Mouse (Mus musculus) ES-Bruce4 (cell line): ENCODE measurements at regions not wholly inside any gene's neighbourhood (a gene's known extent, or its start where the extent isn't known, plus 50 kb on each side); places are given as distances from the start of the nearest gene placed in this dataset.

ENCODE experiments used
- CTCF ChIP-seq: IDR thresholded peaks from one replicate; pipeline ENCODE4 v1.8.1; 2011; ENCODE audit warnings: low read depth, low read length
- POLR2A ChIP-seq: IDR thresholded peaks from one replicate; pipeline ENCODE4 v1.8.1; 2011; ENCODE audit warnings: low read length; ENCODE audit not compliant: insufficient read depth

DNA sequence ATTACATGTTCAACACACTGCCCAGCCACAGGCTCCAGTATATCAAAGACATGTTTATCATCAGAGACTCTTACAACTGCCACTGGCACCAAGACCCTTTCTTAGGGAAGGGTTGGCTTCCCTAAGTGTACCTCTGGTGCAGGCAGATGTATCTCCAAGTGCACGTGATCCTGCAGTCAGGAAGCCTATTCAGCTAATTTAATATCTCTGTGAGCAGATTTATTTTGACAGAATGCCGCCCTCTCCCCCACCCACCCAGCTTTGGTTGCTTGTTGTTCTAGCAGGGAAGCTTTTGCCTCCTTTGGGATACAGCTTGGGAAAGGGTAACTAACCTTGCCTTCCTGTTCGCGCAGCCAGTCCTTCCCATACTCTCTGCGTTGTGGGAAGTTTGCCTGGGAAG lies 83.5 kb upstream of the Spon1 start:
- TF ChIP-seq POLR2A (no peak), CTCF (no peak)
